Mouse (Mus musculus) gastrocnemius, postnatal 4 days (tissue): Measurements from ENCODE around the gene Ddah1. TPM values are rescaled to one million over a fixed set of nuclear protein-coding genes. Genes with fewer than 3 reads are reported as not detected.

ENCODE experiments used
- DNase-seq, 2 experiments: peaks; one replicate each; pipeline ENCODE4 v3.0.0; 2021 to 2022; ENCODE audit warnings: low spot score in 2 of 2, mixed read lengths in 2 of 2
- total RNA-seq, 2 experiments: library from RNA; stranded (reverse); gene quantifications; 2 replicates each; pipeline ENCODE4 v1.2.3; 2021

Gene Ddah1
- total RNA-seq, 2 experiments from 2014 or later = 20.2 to 24.3 TPM

DNA sequence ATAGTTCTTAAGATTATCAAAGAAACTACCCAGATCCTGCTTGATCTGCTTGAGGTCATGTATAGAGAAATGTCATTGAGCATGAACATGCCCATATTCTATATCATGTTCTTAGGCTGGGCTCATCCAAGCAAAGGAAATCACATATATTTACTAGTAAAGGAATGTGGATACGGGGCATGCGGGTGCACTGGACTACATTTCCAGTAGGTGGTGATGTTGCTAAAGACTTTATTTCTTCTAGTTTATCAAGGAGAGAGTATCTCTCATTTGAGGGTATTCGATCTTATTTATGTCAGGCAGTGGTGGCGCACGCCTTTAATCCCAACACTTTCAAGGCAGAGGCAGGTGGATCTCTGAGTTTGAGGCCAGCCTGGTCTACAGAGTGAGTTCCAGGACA lies 99.9 kb downstream of the Ddah1 start:
- DNase-seq = no peak

DNA sequence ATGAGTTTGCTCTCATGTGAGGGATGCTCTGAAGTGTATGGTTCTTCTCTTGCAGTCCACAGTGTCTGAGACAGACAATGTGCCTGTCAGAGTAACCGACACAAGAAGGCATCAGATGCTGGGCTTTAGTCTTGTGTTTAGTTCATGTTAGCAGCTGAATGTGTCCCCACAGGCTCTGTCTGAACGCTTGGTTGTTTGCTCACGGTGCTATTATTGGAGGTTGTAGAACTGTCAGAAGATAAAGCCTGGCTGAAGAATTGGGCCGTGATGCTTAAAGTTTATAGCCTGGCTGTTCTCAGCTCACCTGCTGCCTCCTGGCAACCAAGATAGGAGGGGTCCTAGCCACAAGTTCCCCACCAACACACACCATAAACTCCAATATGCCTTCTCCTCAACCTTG lies 104.0 kb downstream of the Ddah1 start:
- no peak for DNase-seq

DNA sequence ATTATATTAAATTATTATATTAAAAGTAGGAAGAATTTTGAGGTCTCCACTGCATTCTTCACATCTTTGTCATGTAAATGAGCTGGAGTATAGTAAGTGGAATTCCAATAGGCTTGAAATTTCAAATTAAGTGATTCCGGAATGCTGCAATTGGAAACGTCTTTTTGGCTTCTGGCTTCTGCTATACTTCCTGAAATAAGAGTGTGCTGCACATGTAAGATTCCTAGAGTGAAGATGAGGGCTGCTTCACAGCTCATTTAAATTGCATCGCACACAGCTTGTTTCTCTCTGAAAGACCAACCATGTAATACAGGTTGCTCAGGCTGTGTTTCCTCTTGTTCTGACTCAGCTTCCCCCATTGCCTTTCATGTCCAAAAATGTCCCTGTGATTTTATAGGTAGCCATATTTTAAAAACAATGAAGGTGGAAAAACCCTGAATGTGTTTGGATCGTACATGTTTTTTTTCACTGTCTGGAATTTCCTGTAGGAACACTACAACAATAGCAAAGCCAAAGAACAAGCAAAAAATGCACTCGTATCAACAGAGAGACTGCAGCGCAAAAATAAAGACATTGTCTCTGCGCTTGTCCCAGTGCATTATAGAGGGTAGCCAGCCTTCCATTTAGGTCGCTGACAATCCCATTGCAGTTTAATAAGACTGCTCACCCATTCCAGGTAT lies 105.7 kb downstream of the Ddah1 start:
- DNase-seq = no peak

DNA sequence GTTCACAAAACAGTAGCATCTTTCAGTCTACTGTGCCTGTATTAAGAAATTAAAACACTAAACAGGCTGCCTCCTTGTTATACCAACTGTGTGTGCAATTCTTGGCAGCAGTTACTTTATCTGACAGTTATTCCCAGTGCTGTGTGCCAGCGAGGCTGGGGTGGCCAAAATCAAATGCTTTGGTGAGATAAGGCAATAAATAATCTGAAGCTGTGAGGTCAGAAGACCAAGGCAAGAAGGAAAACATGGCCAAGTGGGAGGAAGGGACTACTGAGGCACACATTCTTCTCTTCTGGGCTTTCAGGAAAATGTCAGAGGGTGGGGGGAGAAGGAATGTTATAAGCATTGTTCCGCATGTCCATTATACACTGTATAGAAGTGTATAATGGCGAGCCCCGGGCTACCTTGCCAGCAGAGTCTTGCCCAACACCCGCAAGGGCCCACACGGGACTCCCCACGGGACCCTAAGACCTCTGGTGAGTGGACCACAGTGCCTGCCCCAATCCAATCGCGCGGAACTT lies 106.3 kb downstream of the Ddah1 start:
- no peak for DNase-seq

DNA sequence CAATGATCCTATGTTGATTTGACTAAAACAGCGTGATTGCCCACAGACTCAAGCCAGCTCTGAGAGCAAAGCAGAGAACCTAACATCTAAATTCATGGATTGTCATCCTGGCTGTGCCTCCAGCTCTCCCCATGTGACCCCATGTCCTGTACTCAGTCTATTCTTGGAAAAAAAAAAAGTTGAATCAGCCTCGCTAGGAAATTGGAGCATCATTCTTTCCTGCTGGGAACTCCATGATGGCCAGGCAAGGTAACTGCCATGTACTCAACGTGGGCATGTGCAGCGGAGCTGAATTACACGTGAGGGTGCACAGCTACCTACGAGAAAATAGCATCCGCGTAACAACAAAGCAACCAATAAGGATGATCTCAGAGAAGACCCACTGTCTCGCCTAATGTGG lies 114.2 kb downstream of the Ddah1 start:
- DNase-seq = no peak

DNA sequence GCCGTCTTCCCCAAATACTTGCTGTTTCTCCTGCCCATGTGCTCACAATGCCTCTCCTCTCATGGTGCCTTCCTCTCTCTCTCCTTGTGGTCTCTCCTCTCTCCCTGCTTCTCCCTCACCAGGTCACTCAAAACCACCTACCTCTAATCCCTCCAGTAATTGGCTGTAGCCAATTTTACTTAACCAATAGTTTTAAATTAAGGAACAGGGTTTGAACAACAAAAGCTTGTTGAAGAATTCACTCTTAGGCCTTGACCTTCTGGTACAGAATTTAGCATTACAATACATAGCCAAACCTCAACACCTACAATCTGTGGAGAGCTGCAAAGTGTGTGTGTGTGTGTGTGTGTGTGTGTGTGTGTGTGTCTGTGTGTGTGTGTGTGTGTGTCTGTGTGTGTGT lies 114.8 kb downstream of the Ddah1 start:
- DNase-seq = no peak

DNA sequence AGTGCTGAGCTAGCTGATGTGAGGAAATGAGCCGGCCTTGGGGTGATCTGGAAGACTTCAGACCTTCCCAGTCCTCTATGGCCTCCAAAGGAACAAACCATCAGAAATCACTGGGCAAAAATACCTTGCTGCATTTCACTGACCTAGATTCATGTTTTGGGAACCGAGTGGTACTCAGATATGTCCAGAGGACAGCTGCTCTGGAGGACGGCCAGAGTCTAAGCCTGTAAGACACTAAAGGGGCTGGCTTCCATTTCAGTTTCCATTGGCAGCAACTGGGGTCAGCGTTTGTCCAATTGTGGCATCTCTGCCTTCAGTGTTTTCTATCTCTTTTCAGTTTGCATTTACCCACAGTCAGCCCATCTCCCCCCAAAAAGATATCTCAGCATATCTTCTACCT lies 115.7 kb downstream of the Ddah1 start:
- DNase-seq = peak in 1 of 2 experiments; percentile 75

DNA sequence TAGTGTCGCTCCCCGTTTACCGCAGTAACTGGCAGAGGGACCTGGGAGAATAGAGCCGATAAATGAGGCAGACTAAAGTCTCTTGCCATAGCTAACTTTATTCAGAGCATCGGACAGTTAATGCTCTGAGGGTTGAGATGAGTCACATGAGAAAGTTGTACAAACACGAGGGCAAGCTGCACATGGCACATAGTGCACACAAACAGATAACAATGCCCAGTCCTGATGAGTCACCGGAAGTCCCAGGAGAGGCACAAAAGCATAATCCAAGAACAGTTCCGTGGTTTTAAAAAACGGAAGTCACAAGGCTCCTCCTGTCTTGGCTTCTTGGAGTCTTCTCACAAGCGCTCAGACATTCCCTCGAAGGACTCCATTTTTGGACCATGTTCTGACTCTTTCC lies 117.6 kb downstream of the Ddah1 start:
- DNase-seq = peak in 1 of 2 experiments; percentile 9

DNA sequence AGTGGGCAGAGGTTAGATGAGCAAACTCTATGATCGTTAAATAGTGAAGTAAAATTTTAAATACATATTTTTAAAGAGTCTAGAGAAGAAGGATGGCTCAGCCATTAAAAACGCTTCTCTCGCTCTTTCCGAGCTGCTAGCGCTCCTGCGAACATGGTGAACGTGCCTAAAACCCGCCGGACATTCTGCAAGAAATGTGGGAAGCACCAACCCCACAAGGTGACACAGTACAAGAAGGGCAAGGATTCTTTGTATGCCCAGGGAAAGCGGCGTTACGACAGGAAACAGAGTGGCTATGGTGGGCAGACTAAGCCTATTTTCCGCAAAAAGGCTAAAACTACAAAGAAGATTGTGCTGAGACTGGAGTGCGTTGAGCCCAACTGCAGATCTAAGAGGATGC lies 120.4 kb downstream of the Ddah1 start:
- peak in 1 of 2 experiments; percentile 12 for DNase-seq

DNA sequence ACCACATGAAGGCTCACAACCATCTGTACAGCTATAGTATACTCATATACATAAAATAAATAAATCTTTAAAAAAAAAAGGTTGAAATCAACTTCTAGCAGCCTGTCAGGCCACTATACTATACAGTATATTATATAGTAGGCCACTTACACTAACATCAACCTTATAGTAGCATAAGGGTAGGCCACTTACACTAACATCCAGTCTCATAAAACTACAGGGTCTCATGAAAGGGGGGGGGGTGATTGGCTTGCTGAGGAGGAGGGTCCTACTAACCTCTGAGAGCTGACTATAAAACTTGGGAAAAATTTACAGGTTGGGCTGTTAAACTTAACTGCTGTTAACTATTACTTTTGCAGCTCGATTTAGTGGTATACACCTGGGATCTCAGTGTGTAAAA lies 121.9 kb downstream of the Ddah1 start:
- no peak for DNase-seq

DNA sequence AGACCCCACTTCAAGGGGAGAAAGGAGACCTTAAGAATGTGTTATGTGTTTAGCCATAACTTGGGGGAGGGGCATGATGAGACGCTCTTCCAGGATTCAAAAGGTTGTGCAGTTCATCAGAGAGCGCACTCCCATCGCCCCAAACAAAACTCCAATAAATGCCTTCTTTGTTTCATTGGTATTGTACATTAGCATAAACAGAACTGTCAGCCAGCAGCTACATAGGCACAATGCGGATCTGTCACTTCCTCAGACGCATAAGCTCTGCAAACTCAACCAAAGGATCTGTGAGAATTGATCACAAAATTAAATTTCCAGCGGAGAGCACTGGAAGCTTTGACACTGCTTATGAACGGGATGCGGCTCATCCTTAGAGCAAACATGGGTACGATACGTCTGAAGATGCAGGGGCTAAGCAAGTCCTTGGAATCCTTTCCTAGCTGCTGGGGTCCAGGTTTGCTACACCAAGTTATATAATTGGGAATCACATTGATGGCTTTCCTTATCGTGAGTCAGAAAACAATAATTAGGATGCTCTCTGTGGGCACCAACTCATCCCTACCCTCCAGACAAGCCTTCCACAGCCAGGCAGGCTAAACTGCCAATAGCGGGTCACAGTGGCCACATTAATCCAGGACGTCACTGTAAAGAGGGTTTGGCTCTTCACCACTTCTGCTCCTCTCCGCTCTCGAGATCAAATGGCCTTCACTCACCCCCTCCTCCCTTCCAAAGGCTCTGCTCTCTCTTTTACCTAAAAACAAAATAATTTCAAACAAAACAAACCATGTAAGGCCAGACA lies 123.8 kb downstream of the Ddah1 start:
- DNase-seq = no peak

DNA sequence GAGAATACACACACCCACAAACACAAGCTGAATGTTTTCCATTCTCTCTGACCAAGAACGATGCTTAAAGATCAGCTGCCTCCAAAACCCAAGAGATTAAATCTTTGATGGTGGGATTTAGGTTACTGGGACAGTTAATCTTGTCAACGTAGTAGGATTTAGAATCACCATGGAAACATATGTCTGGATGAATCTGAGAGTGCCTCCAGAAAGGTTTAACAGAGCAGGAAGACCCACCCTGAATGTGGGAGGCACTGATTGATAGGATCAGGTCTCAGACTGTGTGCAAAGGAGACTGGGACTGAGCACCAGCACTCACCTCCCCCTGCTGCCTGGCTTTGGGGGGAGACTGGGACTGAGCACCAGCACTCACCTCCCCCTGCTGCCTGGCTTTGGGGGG lies 124.8 kb downstream of the Ddah1 start:
- no peak for DNase-seq

DNA sequence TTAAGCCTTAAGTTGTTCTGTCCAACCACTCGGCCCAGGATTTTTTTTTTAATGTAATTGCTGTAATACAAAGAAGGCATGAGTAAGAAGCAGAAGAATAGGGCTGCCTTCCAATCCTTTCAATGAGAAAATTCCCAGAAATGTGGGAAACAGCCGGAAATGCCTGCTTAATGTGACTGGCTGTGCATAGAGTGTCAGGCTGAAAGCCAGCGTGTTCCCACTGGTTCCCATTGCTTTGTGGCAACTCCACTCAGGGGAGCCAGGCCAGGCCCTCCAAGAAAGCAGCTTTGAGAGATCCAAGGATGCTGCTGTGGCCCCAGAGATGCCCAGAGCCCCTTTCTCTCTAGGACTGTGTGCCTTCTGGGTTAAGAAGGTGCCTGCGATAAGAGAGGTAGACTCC lies 126.9 kb downstream of the Ddah1 start:
- DNase-seq = peak in 1 of 2 experiments; percentile 33

DNA sequence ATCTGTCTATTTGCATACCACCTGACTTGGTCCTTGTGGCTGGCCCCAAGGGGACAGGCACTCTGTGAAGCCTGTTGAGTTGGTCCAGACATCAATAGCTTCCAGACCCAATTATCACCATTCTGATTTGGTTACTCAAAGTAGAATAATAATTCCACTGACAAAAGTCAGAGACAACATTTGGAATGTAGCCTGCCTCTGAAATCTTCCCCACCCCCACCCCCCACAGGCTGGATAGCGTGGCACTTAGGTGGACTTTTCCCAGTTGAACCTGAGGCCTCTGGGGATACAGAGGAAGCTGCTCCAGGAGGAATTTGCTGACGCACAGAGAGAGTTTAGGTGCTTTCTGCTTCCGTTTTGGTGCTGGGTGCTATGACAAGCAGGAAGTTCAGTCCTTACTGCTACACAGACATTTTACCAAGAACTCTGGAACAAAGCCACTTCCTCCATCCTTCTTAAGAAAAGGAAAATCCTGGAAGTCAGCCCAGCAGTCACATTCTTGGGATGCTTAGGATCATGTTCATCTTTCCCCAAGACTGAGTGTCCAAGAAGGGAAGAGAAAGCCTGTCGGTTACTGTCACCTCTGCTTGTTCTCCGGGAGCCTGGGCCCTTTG lies 127.5 kb downstream of the Ddah1 start:
- DNase-seq = no peak

DNA sequence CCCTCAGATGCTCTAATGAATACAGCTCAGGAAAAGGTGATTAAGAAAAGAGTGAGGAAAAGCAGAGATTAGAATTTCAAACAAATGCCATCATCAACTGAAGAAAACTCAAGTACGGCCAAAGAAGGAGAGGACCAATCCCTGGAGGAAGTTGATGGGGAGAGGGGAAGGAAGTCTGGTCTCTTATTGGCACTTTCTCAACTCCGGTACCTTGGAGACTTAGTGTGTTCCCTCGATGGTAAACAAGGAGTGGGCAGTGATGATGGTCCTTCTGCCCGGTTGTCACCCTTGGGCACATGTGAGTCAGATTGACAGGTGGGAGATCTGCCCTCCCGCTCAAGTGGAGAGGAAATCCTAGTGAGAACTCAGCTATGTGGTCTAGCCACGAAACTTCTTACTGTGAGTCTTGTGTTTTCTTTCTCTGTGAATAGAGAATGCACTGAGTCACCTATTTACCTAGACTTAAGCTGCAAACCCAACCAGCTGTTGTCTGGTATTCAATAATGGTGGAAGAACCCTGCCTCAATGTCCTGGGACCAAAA lies 129.0 kb downstream of the Ddah1 start:
- DNase-seq = no peak

DNA sequence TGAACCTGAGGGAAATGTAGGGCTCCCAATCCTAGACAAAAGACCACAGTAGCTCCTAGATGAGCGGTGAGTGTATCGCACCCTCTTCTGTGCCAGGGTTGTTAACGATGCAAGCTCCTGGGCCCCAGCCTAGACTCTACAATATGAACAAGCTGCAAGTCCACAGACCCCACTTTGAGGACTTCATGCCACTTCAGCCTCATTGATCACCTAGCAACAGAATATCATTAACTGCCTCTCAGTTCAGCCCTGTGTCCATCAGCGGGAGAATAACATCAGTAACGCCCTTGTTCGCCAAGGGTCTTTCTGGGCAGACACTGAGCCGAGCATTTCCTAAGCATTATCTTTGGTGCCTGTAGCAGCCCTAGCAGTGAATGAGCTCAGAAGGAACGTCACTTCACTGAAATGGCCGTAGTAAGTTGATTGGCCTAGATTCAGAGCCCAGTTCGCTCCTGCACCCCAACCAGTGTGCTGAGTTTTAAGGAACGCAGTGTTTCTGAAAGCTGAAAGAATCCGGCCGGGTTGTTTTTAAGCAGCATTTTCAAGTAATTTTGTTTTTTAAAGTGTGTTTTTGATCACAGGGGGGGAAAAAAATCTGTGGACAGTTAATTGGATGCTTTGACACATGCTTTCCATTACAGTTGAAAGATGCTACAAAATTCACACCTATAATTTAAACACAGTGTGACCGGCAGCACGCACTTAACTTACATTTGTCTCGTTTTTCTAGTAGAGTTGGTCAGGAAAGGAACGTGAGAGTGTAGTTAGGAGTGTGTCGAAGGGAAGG lies 132.1 kb downstream of the Ddah1 start:
- no peak for DNase-seq

DNA sequence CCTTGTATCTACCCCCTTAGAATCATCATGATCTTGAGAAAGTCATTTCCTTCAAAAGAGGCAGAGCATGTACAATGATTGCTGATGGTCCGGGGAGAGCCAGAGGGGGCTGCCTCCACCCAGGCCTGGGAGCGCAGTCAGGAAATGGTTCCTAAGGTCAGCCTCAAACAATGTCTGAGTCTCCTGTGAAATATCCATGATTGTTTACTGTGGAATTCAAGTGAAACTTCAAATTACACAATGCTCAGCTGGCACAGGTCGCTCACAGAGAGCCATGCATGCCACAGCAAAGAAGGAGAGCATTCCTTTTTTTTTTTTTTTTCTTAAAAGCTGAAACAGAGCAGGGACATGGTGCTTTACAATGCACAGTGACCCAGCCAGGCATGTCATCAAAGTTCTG lies 134.0 kb downstream of the Ddah1 start:
- no peak for DNase-seq

DNA sequence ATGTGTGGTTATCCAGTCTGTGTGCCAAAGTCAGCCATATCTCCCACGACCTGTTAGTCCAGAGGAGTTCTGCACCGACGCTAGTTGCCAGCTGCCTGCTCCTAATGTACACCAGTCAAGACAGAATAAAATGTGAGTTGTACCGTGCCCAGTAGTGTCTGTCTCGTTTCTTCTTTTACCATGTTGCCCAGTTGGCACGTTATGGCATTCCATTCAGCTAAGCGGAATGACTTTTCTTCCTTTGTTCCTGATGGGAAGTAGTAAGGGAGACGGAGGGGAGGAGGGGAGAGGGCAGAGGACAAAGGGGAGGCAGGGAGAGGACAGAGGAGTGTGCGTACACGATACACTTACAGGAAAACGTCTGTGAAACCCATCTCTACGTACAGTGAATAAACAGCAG lies 135.7 kb downstream of the Ddah1 start:
- DNase-seq = no peak

DNA sequence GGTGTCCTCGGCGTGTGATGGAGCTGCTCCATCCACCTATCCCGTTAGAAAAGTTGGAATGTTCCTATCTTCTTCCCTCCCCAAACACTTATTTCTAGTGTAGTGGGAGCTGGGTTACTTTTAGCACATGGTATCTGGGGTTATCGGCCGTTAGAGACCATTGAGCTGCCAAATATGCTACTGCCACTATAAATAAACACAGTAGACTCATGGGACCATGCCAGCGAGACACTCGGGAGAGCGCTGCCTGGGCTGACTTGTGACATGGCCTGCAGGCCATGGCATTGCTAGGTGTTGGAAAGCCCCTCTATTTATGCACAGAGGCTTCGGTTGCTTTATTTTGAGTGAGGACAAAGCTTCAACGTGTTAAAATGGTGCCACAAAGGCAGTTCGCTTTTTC lies 139.3 kb downstream of the Ddah1 start:
- no peak for DNase-seq

DNA sequence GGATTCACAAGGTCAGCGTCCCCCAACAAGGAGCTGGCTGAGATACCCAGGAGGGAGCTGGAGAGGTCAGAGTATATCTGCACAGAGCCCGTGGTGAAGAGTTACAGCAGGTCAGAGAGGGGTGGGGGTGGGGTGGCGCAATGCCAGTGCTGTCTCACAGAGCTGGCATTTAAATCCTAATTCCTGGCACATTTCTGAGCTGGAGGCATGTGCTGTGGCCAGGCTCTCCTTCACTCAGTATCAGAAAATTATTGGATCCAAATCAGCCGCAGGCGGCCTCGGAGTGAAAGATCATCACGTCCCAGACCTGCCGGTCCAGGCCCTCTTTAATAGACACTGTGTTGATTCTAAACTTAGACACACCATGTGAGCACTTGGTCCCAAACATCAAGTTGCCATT lies 141.4 kb downstream of the Ddah1 start:
- DNase-seq = no peak

DNA sequence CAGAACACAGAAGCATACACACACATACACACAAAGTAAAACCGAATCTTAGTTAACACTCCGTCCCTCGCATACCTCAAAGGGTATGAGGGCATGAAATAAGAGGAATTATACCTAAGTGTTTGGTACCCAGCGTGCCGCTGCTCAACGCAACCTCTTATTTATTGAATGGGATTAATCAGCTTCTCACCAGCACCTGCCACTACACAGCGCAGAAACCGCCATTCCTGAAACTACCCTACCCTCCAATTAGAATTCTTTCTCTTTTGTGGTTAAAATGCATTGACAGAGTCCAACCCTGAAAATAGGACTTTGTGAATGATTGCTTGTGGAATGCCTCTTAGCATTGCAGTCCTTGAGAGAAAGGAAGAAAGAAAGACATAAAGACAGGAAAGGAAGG lies 145.1 kb downstream of the Ddah1 start:
- DNase-seq = no peak
